8 mouse cellular contexts compared by ENCODE assay signal in genomic region chr6:120666761-120667421, GRCm38 (mm10). TPM values are rescaled to one million over a fixed set of nuclear protein-coding genes. Genes with fewer than 3 reads are reported as not detected.
DNase-seq lines count a peak whose midpoint lies in the region; ATAC-seq and TF ChIP-seq lines count a peak whose summit lies in the region.

No protein-coding gene starts in this region.

- peak overlapping the region; percentile 100 for H3K4me2 ChIP-seq in hindbrain, embryonic 16.5 days (ENCODE audit: low read length)
- H3K4me2 ChIP-seq in midbrain, embryonic 11.5 days: peak overlapping the region; percentile 66

- peak overlapping the region; percentile 51 for H3K4me3 ChIP-seq in cortical plate, adult 2 months (ENCODE audit: insufficient read depth, low read length)
- H3K4me3 ChIP-seq in hindbrain, embryonic 16.5 days (ENCODE audit: low read length): peak overlapping the region; percentile 95
- peak overlapping the region; percentile 93 for H3K4me3 ChIP-seq in midbrain, embryonic 11.5 days (ENCODE audit: low read depth, low read length)

- H3K9ac ChIP-seq in hindbrain, embryonic 16.5 days (ENCODE audit: low read depth, low read length): peak overlapping the region; percentile 83
- peak overlapping the region; percentile 97 for H3K9ac ChIP-seq in midbrain, embryonic 11.5 days (ENCODE audit: low read length)

- no peak for TF ChIP-seq CTCF in cortical plate, adult 2 months (IDR thresholded peaks at IDR 0.05; ENCODE audit: extremely low read depth, insufficient read depth, low read length)

- peak overlapping the region; percentile 87 for H3K27ac ChIP-seq in cortical plate, adult 2 months (ENCODE audit: insufficient read depth, low read length)
- H3K27ac ChIP-seq in hindbrain, embryonic 16.5 days (ENCODE audit: low read depth, low read length): peak overlapping the region; percentile 94
- peak overlapping the region; percentile 99 for H3K27ac ChIP-seq in midbrain, embryonic 11.5 days (ENCODE audit: low read depth, low read length)

- ATAC-seq in hindbrain, embryonic 16.5 days: peak; percentile 40
- peak; percentile 52 for ATAC-seq in midbrain, embryonic 11.5 days (ENCODE audit: low FRiP score)
- ATAC-seq in megakaryocyte-erythroid progenitor cell, adult 5-6 weeks (replicated peaks; ENCODE audit: low FRiP score, low TSS enrichment, poor library complexity, severe bottlenecking): no peak

- intact Hi-C loops in left cerebral cortex, postnatal 10 days (cut with DNase I): loop anchor here (5.0 kb wide), 1 partner anchor 130 kb away; no protein-coding TSS in a partner anchor

- WGBS in hindbrain, embryonic 16.5 days: 0% methylated on average over 42 of the region's 87 CpGs
- under 1% methylated on average over 73 of the region's 87 CpGs for whole genome bisulfite sequencing in midbrain, embryonic 11.5 days

- 0 out of 2 replicates have a peak, but pooled peaks cover 3% of the 10 kb centered on the region for H3K27me3 ChIP-seq in hindbrain, embryonic 16.5 days (replicated peaks; ENCODE audit: control insufficient read depth, insufficient read depth, low read length)
- H3K27me3 ChIP-seq in midbrain, embryonic 11.5 days (ENCODE audit: control insufficient read depth, insufficient read depth, low read length): no peaks in the 10 kb centered on the region; the same call in 1 of the 2 replicates

- no peaks in the 10 kb centered on the region for H3K9me3 ChIP-seq in hindbrain, embryonic 16.5 days (ENCODE audit: control insufficient read depth, low read length)
- no peaks in the 10 kb centered on the region for H3K9me3 ChIP-seq in midbrain, embryonic 11.5 days (ENCODE audit: control insufficient read depth, low read length)

- DNase-seq in adrenal gland, postnatal 14 days: peak; percentile 68
- peak; percentile 6 to 13 for DNase-seq in gastrocnemius, adult 8-10 months (ENCODE audit: low spot score in 2 of 2)
- DNase-seq in left cerebral cortex, postnatal 10 days (ENCODE audit: extremely low spot score in 1 of 2, low spot score in 2 of 2): peak; percentile 5 to 62
- peak; percentile 98 for DNase-seq in midbrain, embryonic 11.5 days (ENCODE audit: low spot score, missing footprints)
- DNase-seq in spleen, postnatal 10 days (ENCODE audit: low spot score in 2 of 2): peak; percentile 78 to 81

- H3K36me3 ChIP-seq in hindbrain, embryonic 16.5 days (ENCODE audit: control insufficient read depth, insufficient read depth, low read length): no peaks in the 10 kb centered on the region
- H3K36me3 ChIP-seq in midbrain, embryonic 11.5 days (ENCODE audit: control insufficient read depth, insufficient read depth, low read length): no peaks in the 10 kb centered on the region

- H3K4me1 ChIP-seq in cortical plate, adult 2 months (ENCODE audit: control insufficient read depth, insufficient read depth, low read length): no peaks in the 10 kb centered on the region
- peaks cover 8% of the 10 kb centered on the region; the same call in 1 of the 2 replicates for H3K4me1 ChIP-seq in hindbrain, embryonic 16.5 days (ENCODE audit: control insufficient read depth, insufficient read depth, low read depth, low read length)
- peaks cover 17% of the 10 kb centered on the region for H3K4me1 ChIP-seq in midbrain, embryonic 11.5 days (ENCODE audit: control insufficient read depth, insufficient read depth, low read length)

- TF ChIP-seq POLR2A in cortical plate, adult 2 months (IDR thresholded peaks at IDR 0.05; ENCODE audit: extremely low read depth, insufficient read depth, low read length): no peak

RNA-seq across cellular contexts. Expression of gene Cecr2, which starts 0.7 kb away (rescaled TPM):
- total RNA-seq in adrenal gland, postnatal 14 days (2021): 16.3 and 20.4 TPM in 2 replicates
- polyA plus RNA-seq in cortical plate, adult 2 months (2012; rRNA removed): 2.3 and 2.5 TPM in 2 replicates
- total RNA-seq in gastrocnemius, adult 8-10 months (2022): 10 to 100 TPM in 3 of 4 experiments, 1 to 10 TPM in 1; 6.0 to 15.5 (median 13.8) TPM
- polyA plus RNA-seq in hindbrain, embryonic 16.5 days (2015; fragmentation: Nextera tagmentation; extraction: Ambion mirVana): 1.8 and 2.0 TPM in 2 replicates
- total RNA-seq in left cerebral cortex, postnatal 10 days (2021): 1 to 10 TPM; 2.2 to 2.9 TPM
- polyA plus RNA-seq in midbrain, embryonic 11.5 days (2014; fragmentation: Nextera tagmentation; extraction: Ambion mirVana): 20.6 and 20.9 TPM in 2 replicates
- 10.0 and 20.7 TPM in 2 replicates for total RNA-seq in megakaryocyte-erythroid progenitor cell, adult 5-6 weeks (2014; fragmentation: Nextera tagmentation)
- 10.9 and 11.8 TPM in 2 replicates for total RNA-seq in megakaryocyte-erythroid progenitor cell, adult 5-6 weeks (2017)

Comparison
In these comparisons a context has a peak if more than half of its experiments do, and no peak if none do; other contexts are left out.
1. DNase-seq: peak in every context shown above with its lines; median percentile 98 in midbrain, embryonic 11.5 days; 80 in spleen, postnatal 10 days; 68 in adrenal gland, postnatal 14 days; 34 in left cerebral cortex, postnatal 10 days; 10 in gastrocnemius, adult 8-10 months.